Mouse (Mus musculus) hindbrain, postnatal 0 days (tissue): ENCODE measurements around the gene Nt5c2. TPM values are rescaled to one million over a fixed set of nuclear protein-coding genes. Genes with fewer than 3 reads are reported as not detected.

Source experiments
- ATAC-seq: fragments of 200-750 bp; cut with Nextera tagmentation; 2 replicates; pipeline ENCODE4 v1.8.0; 2017; ENCODE audit warnings: mild to moderate bottlenecking, moderate TSS enrichment, moderate library complexity
- DNase-seq: peaks from one replicate; pipeline ENCODE4 v3.0.0-alpha.2; 2015; ENCODE audit warnings: low spot score
- H3K27ac ChIP-seq: fragments of 300-500 bp; sonication (generic); 2 replicates; pipeline ENCODE4 v1.5.1; 2014; ENCODE audit warnings: mild to moderate bottlenecking
- H3K27me3 ChIP-seq: fragments of 300-500 bp; sonication (generic); 2 replicates; pipeline ENCODE4 v1.6.1; 2014; ENCODE audit warnings: low read length, mixed read lengths; ENCODE audit not compliant: insufficient read depth
- H3K36me3 ChIP-seq: fragments of 300-500 bp; sonication (generic); 2 replicates; pipeline ENCODE4 v1.6.1; 2014; ENCODE audit warnings: low read length, mixed read lengths; ENCODE audit not compliant: insufficient read depth
- H3K4me1 ChIP-seq: fragments of 300-500 bp; sonication (generic); 2 replicates; pipeline ENCODE4 v1.6.1; 2014; ENCODE audit warnings: antibody characterized with exemption, low read length, mixed read lengths; ENCODE audit not compliant: insufficient read depth
- H3K4me2 ChIP-seq: fragments of 300-500 bp; sonication (generic); 2 replicates; pipeline ENCODE4 v1.6.1; 2014; ENCODE audit warnings: low read depth, mild to moderate bottlenecking, low read length, moderate library complexity, mixed read lengths
- H3K4me3 ChIP-seq: fragments of 300-500 bp; sonication (generic); 2 replicates; pipeline ENCODE4 v1.5.1; 2014; ENCODE audit warnings: low read length
- H3K9ac ChIP-seq: fragments of 300-500 bp; sonication (generic); replicated peaks from 2 replicates; pipeline ENCODE4 v1.6.1; 2014; ENCODE audit warnings: mild to moderate bottlenecking, low read length, moderate library complexity, mixed read lengths
- H3K9me3 ChIP-seq: fragments of 300-500 bp; sonication (generic); 2 replicates; pipeline ENCODE4 v1.6.1; 2016; ENCODE audit warnings: low read length, mixed read lengths
- CTCF ChIP-seq: IDR thresholded peaks from 2 replicates; pipeline ENCODE4 v1.5.1; 2016; ENCODE audit warnings: antibody characterized with exemption, control low read depth, low read depth
- WGBS: fragments of 180-500 bp; shearing (Covaris S2); extraction: QIAGEN DNeasy Blood & Tissue Kit; methylation state at CpG from one replicate; pipeline ENCODE4 v1.1.7; 2014; 5-methylcytosine and 5-hydroxymethylcytosine counted together
- polyA plus RNA-seq: library from polyadenylated mRNA; unstranded; fragments of >200 nt; fragmentation: Nextera tagmentation; extraction: Ambion mirVana; gene quantifications from 2 replicates; pipeline ENCODE4 v1.2.1, GENCODE M21; 2015
- total RNA-seq: library from RNA; depleted of rRNA; stranded (reverse); fragments of >200 nt; gene quantifications from 2 replicates; pipeline ENCODE4 v1.2.3, GENCODE M21; 2014

Gene Nt5c2
- total and polyA plus RNA-seq, 2 experiments from 2014 or later: 43.4 to 79.8 TPM

- H3K9ac ChIP-seq: no peak overlapping the region
- WGBS: 57% methylated on average over 9 of the region's 9 CpGs
- H3K4me3 ChIP-seq: no peak overlapping the region
- no peaks in the 10 kb centered on the region for H3K9me3 ChIP-seq
- ATAC-seq (peak; percentile 59), DNase-seq (peak; percentile 71)
- no peak overlapping the region for H3K27ac ChIP-seq
- H3K4me2 ChIP-seq: no peak overlapping the region
- peaks cover 10% of the 10 kb centered on the region; the same call in 1 of the 2 replicates for H3K4me1 ChIP-seq
- H3K36me3 ChIP-seq: no peaks in the 10 kb centered on the region
- no peaks in the 10 kb centered on the region for H3K27me3 ChIP-seq
- peak; percentile 57 for TF ChIP-seq CTCF
These were observed 157.5 kb downstream of the Nt5c2 start for GRCm38 (mm10) chr19:46857277-46857989.

- Histone ChIP-seq H3K9ac (no peak overlapping the region), H3K36me3 (no peaks in the 10 kb centered on the region), H3K9me3 (no peaks in the 10 kb centered on the region), H3K4me2 (no peak overlapping the region), H3K4me1 (peaks cover 10% of the 10 kb centered on the region; the same call in 1 of the 2 replicates), H3K27ac (no peak overlapping the region; the same call in 1 of the 2 replicates), H3K4me3 (no peak overlapping the region), H3K27me3 (no peaks in the 10 kb centered on the region)
- DNase-seq (peak; percentile 28), ATAC-seq (no peak)
- no peak for TF ChIP-seq CTCF
- WGBS: 13% methylated on average over 10 of the region's 10 CpGs
These were observed 158.2 kb downstream of the Nt5c2 start for GRCm38 (mm10) chr19:46856780-46857179.

GRCm38 (mm10) chr19:46856232-46856631 lies 158.7 kb downstream of the Nt5c2 start:
- Histone ChIP-seq H3K27ac (no peak overlapping the region; the same call in 1 of the 2 replicates), H3K9me3 (no peaks in the 10 kb centered on the region), H3K4me2 (no peak overlapping the region), H3K9ac (no peak overlapping the region), H3K4me3 (no peak overlapping the region), H3K27me3 (no peaks in the 10 kb centered on the region), H3K4me1 (peaks cover 10% of the 10 kb centered on the region; the same call in 1 of the 2 replicates), H3K36me3 (no peaks in the 10 kb centered on the region)
- DNase-seq: no peak
- WGBS: 39% methylated on average over 6 of the region's 6 CpGs
- no peak for TF ChIP-seq CTCF
- no peak for ATAC-seq

- 74% methylated on average over 9 of the region's 9 CpGs for WGBS
- ATAC-seq: no peak
- H3K9me3 ChIP-seq: no peaks in the 10 kb centered on the region
- H3K36me3 ChIP-seq: no peaks in the 10 kb centered on the region
- H3K27me3 ChIP-seq: no peaks in the 10 kb centered on the region
- no peak overlapping the region for H3K4me2 ChIP-seq
- 0 out of 2 replicates have a peak, but pooled peaks cover 4% of the 10 kb centered on the region for H3K4me1 ChIP-seq
- TF ChIP-seq CTCF: no peak
- no peak overlapping the region for H3K27ac ChIP-seq
- H3K9ac ChIP-seq: no peak overlapping the region
- DNase-seq: no peak
- H3K4me3 ChIP-seq: no peak overlapping the region
These were observed 165.4 kb downstream of the Nt5c2 start for GRCm38 (mm10) chr19:46849443-46849997.

GRCm38 (mm10) chr19:46848381-46849268 lies 166.3 kb downstream of the Nt5c2 start:
- 46% methylated on average over 14 of the region's 14 CpGs for WGBS
- DNase-seq (peak; percentile 19), ATAC-seq (no peak)
- Histone ChIP-seq H3K27ac (no peak overlapping the region), H3K4me2 (no peak overlapping the region), H3K4me3 (no peak overlapping the region), H3K4me1 (0 out of 2 replicates have a peak, but pooled peaks cover 4% of the 10 kb centered on the region), H3K9ac (no peak overlapping the region), H3K9me3 (no peaks in the 10 kb centered on the region), H3K36me3 (no peaks in the 10 kb centered on the region), H3K27me3 (no peaks in the 10 kb centered on the region)
- no peak for TF ChIP-seq CTCF

GRCm38 (mm10) chr19:46846459-46846858 lies 168.5 kb downstream of the Nt5c2 start:
- no peak for TF ChIP-seq CTCF
- Histone ChIP-seq H3K4me3 (no peak overlapping the region), H3K36me3 (no peaks in the 10 kb centered on the region), H3K9me3 (no peaks in the 10 kb centered on the region), H3K4me2 (no peak overlapping the region), H3K27ac (no peak overlapping the region), H3K27me3 (no peaks in the 10 kb centered on the region), H3K9ac (no peak overlapping the region), H3K4me1 (0 out of 2 replicates have a peak, but pooled peaks cover 4% of the 10 kb centered on the region)
- ATAC-seq (no peak), DNase-seq (no peak)
- WGBS: 76% methylated on average over 5 of the region's 5 CpGs
